Mouse (Mus musculus): ENCODE results near the gene Jkamp. TPM values are rescaled to one million over a fixed set of nuclear protein-coding genes. Genes with fewer than 3 reads are reported as not detected.

Jkamp gene
- total and polyA plus RNA-seq, 3 experiments = 14.9 to 25.0 TPM; not detected in 1

GRCm38 (mm10) chr12:72069626-72070326 is 15.6 kb upstream of the Jkamp start:
- no peaks in the 10 kb centered on the region for H3K9me3 ChIP-seq (replicated peaks; ENCODE audit: insufficient read depth, low read length)
- no peak for DNase-seq (ENCODE audit: low read depth, low spot score)
- H3K36me3 ChIP-seq (ENCODE audit: control insufficient read depth in 1 of 2, insufficient read depth in 2 of 2, low read length in 2 of 2) = no peaks in the 10 kb centered on the region
- no peaks in the 10 kb centered on the region for H3K27me3 ChIP-seq (ENCODE audit: control insufficient read depth in 1 of 2, insufficient read depth in 2 of 2, low read length in 2 of 2)
- H3K9ac ChIP-seq (ENCODE audit: control insufficient read depth, low read depth, low read length, poor library complexity, severe bottlenecking) = no peak overlapping the region
- TF ChIP-seq SIN3A (IDR thresholded peaks at IDR 0.05; ENCODE audit: low read length) = no peak
- TF ChIP-seq POLR2A (IDR thresholded peaks at IDR 0.05; ENCODE audit: control insufficient read depth in 1 of 2, insufficient read depth in 1 of 2, low read depth in 1 of 2, low read length in 2 of 2, poor library complexity in 1 of 2) = 0 out of 4 replicates have a peak, but pooled peaks of 1 of the 2 experiments have one; percentile 27
- no peak overlapping the region for H3K27ac ChIP-seq (ENCODE audit: control insufficient read depth, low read depth, low read length)
- H3K4me1 ChIP-seq (ENCODE audit: control insufficient read depth in 1 of 2, insufficient read depth in 2 of 2, low read length in 2 of 2) = no peaks in the 10 kb centered on the region
- no peaks in the 10 kb centered on the region for H3K79me2 ChIP-seq (ENCODE audit: control insufficient read depth, insufficient read depth, low read length, poor library complexity)
- no peak overlapping the region for H3K4me3 ChIP-seq (ENCODE audit: control insufficient read depth in 1 of 2, insufficient read depth in 1 of 2, low read depth in 2 of 2, low read length in 2 of 2)

GRCm38 (mm10) chr12:72070327-72071269 is 14.8 kb upstream of the Jkamp start, which contains the start of gene Gpr135:
Gene Gpr135, minus strand, starts transcription at chr12:72071125.
- Histone ChIP-seq H3K9ac (ENCODE audit: control insufficient read depth, low read depth, low read length, poor library complexity, severe bottlenecking) (no peak within 1 kb of the TSS), H3K4me3 (ENCODE audit: control insufficient read depth in 1 of 2, insufficient read depth in 1 of 2, low read depth in 2 of 2, low read length in 2 of 2) (no peak within 1 kb of the TSS), H3K27ac (ENCODE audit: control insufficient read depth, low read depth, low read length) (no peak within 1 kb of the TSS), H3K4me1 (ENCODE audit: control insufficient read depth in 1 of 2, insufficient read depth in 2 of 2, low read length in 2 of 2) (no peaks in the 10 kb centered on the region), H3K36me3 (ENCODE audit: control insufficient read depth in 1 of 2, insufficient read depth in 2 of 2, low read length in 2 of 2) (no peaks in the 10 kb centered on the region), H3K79me2 (ENCODE audit: control insufficient read depth, insufficient read depth, low read length, poor library complexity) (no peaks in the 10 kb centered on the region), H3K27me3 (ENCODE audit: control insufficient read depth in 1 of 2, insufficient read depth in 2 of 2, low read length in 2 of 2) (no peaks in the 10 kb centered on the region), H3K9me3 (replicated peaks; ENCODE audit: insufficient read depth, low read length) (no peaks in the 10 kb centered on the region)
- TF ChIP-seq BHLHE40 (IDR thresholded peaks at IDR 0.05; ENCODE audit: borderline replicate concordance, low read depth, low read length) (no peak), CHD1 (IDR thresholded peaks at IDR 0.05; ENCODE audit: low read depth, low read length) (no peak), POLR2A (IDR thresholded peaks at IDR 0.05; ENCODE audit: control insufficient read depth in 1 of 2, insufficient read depth in 1 of 2, low read depth in 1 of 2, low read length in 2 of 2, poor library complexity in 1 of 2) (no peak; a peak in 1 of 4 replicates), ETS1 (IDR thresholded peaks at IDR 0.05; ENCODE audit: low read depth, low read length) (no peak), GATA1 (IDR thresholded peaks at IDR 0.05; ENCODE audit: low read depth, low read length) (no peak), MEF2A (IDR thresholded peaks at IDR 0.05; ENCODE audit: extremely low read depth, insufficient replicate concordance, low read depth, low read length, poor library complexity, severe bottlenecking) (no peak), TBP (IDR thresholded peaks at IDR 0.05; ENCODE audit: low read depth, low read length) (no peak), UBTF (IDR thresholded peaks at IDR 0.05; ENCODE audit: borderline replicate concordance, insufficient read depth, low read depth, low read length) (no peak), TAL1 (IDR thresholded peaks at IDR 0.05; ENCODE audit: low read length) (no peak), MAX (IDR thresholded peaks at IDR 0.05; ENCODE audit: low read length) (no peak), USF2 (IDR thresholded peaks at IDR 0.05; ENCODE audit: borderline replicate concordance in 1 of 2, insufficient read depth in 1 of 2, low read depth in 1 of 2, low read length in 2 of 2) (no peak)
- DNase-seq (ENCODE audit: low read depth, low spot score) = no peak
